Mouse (Mus musculus) limb, embryonic 14.5 days (tissue): ENCODE data around the gene Hamp. TPM values are rescaled to one million over a fixed set of nuclear protein-coding genes. Genes with fewer than 3 reads are reported as not detected.

ENCODE experiments used
- ATAC-seq: fragments of 200-750 bp; cut with Nextera tagmentation; 2 replicates; pipeline ENCODE4 v1.8.0; 2017; ENCODE audit warnings: low read depth, moderate number of reproducible peaks, moderate TSS enrichment; ENCODE audit not compliant: low FRiP score
- DNase-seq: peaks from one replicate; pipeline ENCODE4 v3.0.0-alpha.2; 2015; ENCODE audit warnings: low spot score
- H3K27ac ChIP-seq: fragments of 300-500 bp; sonication (generic); replicated peaks from 2 replicates; pipeline ENCODE4 v1.5.1; 2014; ENCODE audit warnings: low read depth, mild to moderate bottlenecking, low read length, moderate library complexity, mixed read lengths
- H3K27me3 ChIP-seq: fragments of 300-500 bp; sonication (generic); 2 replicates; pipeline ENCODE4 v1.6.1; 2014; ENCODE audit warnings: low read length, mixed read lengths; ENCODE audit not compliant: control insufficient read depth, insufficient read depth
- H3K36me3 ChIP-seq: fragments of 300-500 bp; sonication (generic); 2 replicates; pipeline ENCODE4 v1.6.1; 2014; ENCODE audit warnings: mild to moderate bottlenecking, low read length, moderate library complexity, mixed read lengths; ENCODE audit not compliant: control insufficient read depth, insufficient read depth
- H3K4me1 ChIP-seq: fragments of 300-500 bp; sonication (generic); 2 replicates; pipeline ENCODE4 v1.6.1; 2014; ENCODE audit warnings: antibody characterized with exemption, low read length, mixed read lengths; ENCODE audit not compliant: control insufficient read depth, insufficient read depth
- H3K4me2 ChIP-seq: fragments of 300-500 bp; sonication (generic); replicated peaks from 2 replicates; pipeline ENCODE4 v1.6.1; 2014; ENCODE audit warnings: low read depth, mild to moderate bottlenecking, low read length, moderate library complexity; ENCODE audit not compliant: severe bottlenecking
- H3K4me3 ChIP-seq: fragments of 300-500 bp; sonication (generic); replicated peaks from 2 replicates; pipeline ENCODE4 v1.5.1; 2014; ENCODE audit warnings: low read length
- H3K9ac ChIP-seq: fragments of 300-500 bp; sonication (generic); 2 replicates; pipeline ENCODE4 v1.6.1; 2014; ENCODE audit warnings: mild to moderate bottlenecking, low read depth, low read length, moderate library complexity; ENCODE audit not compliant: severe bottlenecking
- H3K9me3 ChIP-seq: fragments of 300-500 bp; sonication (generic); 2 replicates; pipeline ENCODE4 v1.6.1; 2016; ENCODE audit warnings: low read length; ENCODE audit not compliant: control insufficient read depth
- POLR2A ChIP-seq: fragments of 200-500 bp; IDR thresholded peaks from 2 replicates; pipeline ENCODE4 v1.8.0; 2012; ENCODE audit warnings: inconsistent platforms, mild to moderate bottlenecking, moderate library complexity, borderline replicate concordance; ENCODE audit not compliant: insufficient read depth, insufficient read length; ENCODE audit errors: extremely low read depth
- WGBS: fragments of 180-500 bp; shearing (Covaris S2); extraction: QIAGEN DNeasy Blood & Tissue Kit; methylation state at CpG from one replicate; pipeline ENCODE4 v1.1.7; 2014; 5-methylcytosine and 5-hydroxymethylcytosine counted together
- polyA plus RNA-seq, 2 experiments: library from polyadenylated mRNA; depleted of rRNA in 1 of 2; stranded (reverse) in 1 of 2; unstranded in 1 of 2; fragments of >200 nt; fragmentation: Nextera tagmentation in 1 of 2; extraction: Ambion mirVana in 1 of 2; gene quantifications; 2 replicates each; pipeline versions ENCODE4 v1.2.1 to v1.2.3; 2012 to 2014

Gene Hamp
- polyA plus RNA-seq, 2 experiments, result 0.23 TPM; not detected in 1

GRCm38 (mm10) chr7:30895217-30895616 lies 48.6 kb downstream of the Hamp start:
- no peak for ATAC-seq
- Histone ChIP-seq H3K27ac (no peak overlapping the region), H3K36me3 (no peaks in the 10 kb centered on the region), H3K9me3 (no peaks in the 10 kb centered on the region), H3K4me1 (no peaks in the 10 kb centered on the region), H3K4me2 (no peak overlapping the region), H3K9ac (no peak overlapping the region), H3K27me3 (no peaks in the 10 kb centered on the region), H3K4me3 (no peak overlapping the region)
- no peak for TF ChIP-seq POLR2A
- DNase-seq, result no peak
- WGBS, result 86% methylated on average over 3 of the region's 3 CpGs

DNA sequence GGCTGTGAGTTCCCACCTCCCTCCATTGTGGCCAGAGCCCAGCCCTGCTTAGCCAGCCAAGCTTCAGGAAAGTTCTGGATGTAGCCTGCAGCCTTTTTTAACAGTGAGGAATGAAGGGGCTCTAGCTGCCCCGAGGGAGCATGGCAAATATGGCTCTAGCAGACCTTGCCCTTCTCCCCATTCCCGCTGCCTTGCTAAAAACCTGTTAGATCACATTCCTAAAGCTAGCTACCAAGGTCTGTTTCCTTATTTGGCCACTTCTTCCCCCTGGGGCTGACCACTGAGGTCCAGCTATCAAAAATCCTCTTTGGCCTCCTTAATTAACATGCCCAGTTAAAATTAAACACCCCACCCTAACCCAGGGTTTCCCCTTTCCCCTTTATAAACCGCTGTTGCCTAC lies 51.3 kb downstream of the Hamp start:
- H3K4me2 ChIP-seq, result no peak overlapping the region
- H3K9ac ChIP-seq, result no peak overlapping the region
- no peaks in the 10 kb centered on the region for H3K4me1 ChIP-seq
- no peak for TF ChIP-seq POLR2A
- ATAC-seq (no peak), DNase-seq (no peak)
- no peaks in the 10 kb centered on the region for H3K9me3 ChIP-seq
- H3K27ac ChIP-seq, result no peak overlapping the region
- no peaks in the 10 kb centered on the region for H3K36me3 ChIP-seq
- H3K4me3 ChIP-seq, result no peak overlapping the region
- H3K27me3 ChIP-seq, result no peaks in the 10 kb centered on the region
- WGBS, result 72% methylated on average over 3 of the region's 3 CpGs

Other genes starting within 250 kb of the Hamp start
- gene 2200002J24Rik, start 245.1 kb downstream of the Hamp start, polyA plus RNA-seq (2012; rRNA removed), result 0.44 TPM in 1 of 2 replicates, not detected in the other
- 0.51 TPM in 1 of 2 replicates, not detected in the other for gene 2200002J24Rik, start 245.1 kb downstream of the Hamp start, polyA plus RNA-seq (2014; fragmentation: Nextera tagmentation; extraction: Ambion mirVana)
- gene Atp4a, start 231.8 kb downstream of the Hamp start, polyA plus RNA-seq (2012; rRNA removed), result 0.89 and 1.0 TPM in 2 replicates
- gene Atp4a, start 231.8 kb downstream of the Hamp start, polyA plus RNA-seq (2014; fragmentation: Nextera tagmentation; extraction: Ambion mirVana), result 0.30 and 0.48 TPM in 2 replicates
- 178 and 233 TPM in 2 replicates for gene Tmem147, start 214.5 kb downstream of the Hamp start, polyA plus RNA-seq (2012; rRNA removed)
- 221 and 231 TPM in 2 replicates for gene Tmem147, start 214.5 kb downstream of the Hamp start, polyA plus RNA-seq (2014; fragmentation: Nextera tagmentation; extraction: Ambion mirVana)
- gene Gapdhs, start 200.4 kb downstream of the Hamp start, polyA plus RNA-seq (2012; rRNA removed), result not detected in 2 replicates
- 0.75 TPM in 1 of 2 replicates, not detected in the other for gene Gapdhs, start 200.4 kb downstream of the Hamp start, polyA plus RNA-seq (2014; fragmentation: Nextera tagmentation; extraction: Ambion mirVana)
- 15.1 and 28.4 TPM in 2 replicates for gene Sbsn, start 192.6 kb downstream of the Hamp start, polyA plus RNA-seq (2012; rRNA removed)
- gene Sbsn, start 192.6 kb downstream of the Hamp start, polyA plus RNA-seq (2014; fragmentation: Nextera tagmentation; extraction: Ambion mirVana), result 21.3 and 38.7 TPM in 2 replicates
- gene Dmkn, start 180.3 kb downstream of the Hamp start, polyA plus RNA-seq (2012; rRNA removed), result 124 and 151 TPM in 2 replicates
- gene Dmkn, start 180.3 kb downstream of the Hamp start, polyA plus RNA-seq (2014; fragmentation: Nextera tagmentation; extraction: Ambion mirVana), result 168 and 289 TPM in 2 replicates
- 290 and 318 TPM in 2 replicates for gene Krtdap, start 156.1 kb downstream of the Hamp start, polyA plus RNA-seq (2012; rRNA removed)
- gene Krtdap, start 156.1 kb downstream of the Hamp start, polyA plus RNA-seq (2014; fragmentation: Nextera tagmentation; extraction: Ambion mirVana), result 833 and 1,442 TPM in 2 replicates
- 0.12 and 0.18 TPM in 2 replicates for gene Ffar2, start 120.3 kb downstream of the Hamp start, polyA plus RNA-seq (2012; rRNA removed)
- 0.44 TPM in 1 of 2 replicates, not detected in the other for gene Ffar2, start 120.3 kb downstream of the Hamp start, polyA plus RNA-seq (2014; fragmentation: Nextera tagmentation; extraction: Ambion mirVana)
- gene Ffar3, start 87.9 kb downstream of the Hamp start, polyA plus RNA-seq (2012; rRNA removed), result not detected in 2 replicates
- gene Ffar3, start 87.9 kb downstream of the Hamp start, polyA plus RNA-seq (2014; fragmentation: Nextera tagmentation; extraction: Ambion mirVana), result not detected in 2 replicates
- gene Ffar1, start 82.5 kb downstream of the Hamp start, polyA plus RNA-seq (2012; rRNA removed), result 0.01 and 0.03 TPM in 2 replicates
- not detected in 2 replicates for gene Ffar1, start 82.5 kb downstream of the Hamp start, polyA plus RNA-seq (2014; fragmentation: Nextera tagmentation; extraction: Ambion mirVana)
- 0.09 and 0.11 TPM in 2 replicates for gene Cd22, start 63.7 kb downstream of the Hamp start, polyA plus RNA-seq (2012; rRNA removed)
- 0.10 TPM in 1 of 2 replicates, not detected in the other for gene Cd22, start 63.7 kb downstream of the Hamp start, polyA plus RNA-seq (2014; fragmentation: Nextera tagmentation; extraction: Ambion mirVana)
- gene Mag, start 29.2 kb downstream of the Hamp start, polyA plus RNA-seq (2012; rRNA removed), result 1.2 and 2.4 TPM in 2 replicates
- gene Mag, start 29.2 kb downstream of the Hamp start, polyA plus RNA-seq (2014; fragmentation: Nextera tagmentation; extraction: Ambion mirVana), result 0.35 and 1.2 TPM in 2 replicates
- gene Hamp2, start 19.4 kb downstream of the Hamp start, polyA plus RNA-seq (2012; rRNA removed), result 0.55 TPM in 1 of 2 replicates, not detected in the other
- gene Hamp2, start 19.4 kb downstream of the Hamp start, polyA plus RNA-seq (2014; fragmentation: Nextera tagmentation; extraction: Ambion mirVana), result not detected in 2 replicates
- gene Usf2, start 12.8 kb upstream of the Hamp start, polyA plus RNA-seq (2012; rRNA removed), result 150 and 169 TPM in 2 replicates
- 24.0 and 24.5 TPM in 2 replicates for gene Usf2, start 12.8 kb upstream of the Hamp start, polyA plus RNA-seq (2014; fragmentation: Nextera tagmentation; extraction: Ambion mirVana)
- gene Lsr, start 29.4 kb upstream of the Hamp start, polyA plus RNA-seq (2012; rRNA removed), result 24.3 and 32.3 TPM in 2 replicates
- 29.4 and 29.9 TPM in 2 replicates for gene Lsr, start 29.4 kb upstream of the Hamp start, polyA plus RNA-seq (2014; fragmentation: Nextera tagmentation; extraction: Ambion mirVana)
- gene Fam187b, start 29.8 kb upstream of the Hamp start, polyA plus RNA-seq (2012; rRNA removed), result 1.4 TPM in 2 replicates
- gene Fam187b, start 29.8 kb upstream of the Hamp start, polyA plus RNA-seq (2014; fragmentation: Nextera tagmentation; extraction: Ambion mirVana), result 1.1 and 1.4 TPM in 2 replicates
- 17.4 and 20.5 TPM in 2 replicates for gene Fxyd5, start 98.4 kb upstream of the Hamp start, polyA plus RNA-seq (2012; rRNA removed)
- 28.8 and 31.3 TPM in 2 replicates for gene Fxyd5, start 98.4 kb upstream of the Hamp start, polyA plus RNA-seq (2014; fragmentation: Nextera tagmentation; extraction: Ambion mirVana)
- 14.9 and 19.3 TPM in 2 replicates for gene Fxyd7, start 107.4 kb upstream of the Hamp start, polyA plus RNA-seq (2012; rRNA removed)
- gene Fxyd7, start 107.4 kb upstream of the Hamp start, polyA plus RNA-seq (2014; fragmentation: Nextera tagmentation; extraction: Ambion mirVana), result 15.3 and 16.2 TPM in 2 replicates
- 92.6 and 103 TPM in 2 replicates for gene Fxyd1, start 113.2 kb upstream of the Hamp start, polyA plus RNA-seq (2012; rRNA removed)
- gene Fxyd1, start 113.2 kb upstream of the Hamp start, polyA plus RNA-seq (2014; fragmentation: Nextera tagmentation; extraction: Ambion mirVana), result 95.6 and 101 TPM in 2 replicates
- gene Lgi4, start 115.3 kb upstream of the Hamp start, polyA plus RNA-seq (2012; rRNA removed), result 2.0 and 2.8 TPM in 2 replicates
- 0.39 and 1.1 TPM in 2 replicates for gene Lgi4, start 115.3 kb upstream of the Hamp start, polyA plus RNA-seq (2014; fragmentation: Nextera tagmentation; extraction: Ambion mirVana)
- gene Fxyd3, start 132.7 kb upstream of the Hamp start, polyA plus RNA-seq (2012; rRNA removed), result 39.8 and 45.9 TPM in 2 replicates
- 68.9 and 79.5 TPM in 2 replicates for gene Fxyd3, start 132.7 kb upstream of the Hamp start, polyA plus RNA-seq (2014; fragmentation: Nextera tagmentation; extraction: Ambion mirVana)
- gene Hpn, start 171.3 kb upstream of the Hamp start, polyA plus RNA-seq (2012; rRNA removed), result 5.5 and 6.6 TPM in 2 replicates
- gene Hpn, start 171.3 kb upstream of the Hamp start, polyA plus RNA-seq (2014; fragmentation: Nextera tagmentation; extraction: Ambion mirVana), result 2.5 and 3.1 TPM in 2 replicates
- gene Scn1b, start 183.0 kb upstream of the Hamp start, polyA plus RNA-seq (2012; rRNA removed), result 15.0 and 16.4 TPM in 2 replicates
- gene Scn1b, start 183.0 kb upstream of the Hamp start, polyA plus RNA-seq (2014; fragmentation: Nextera tagmentation; extraction: Ambion mirVana), result 6.1 and 6.5 TPM in 2 replicates
- 157 and 216 TPM in 2 replicates for gene Gramd1a, start 211.9 kb upstream of the Hamp start, polyA plus RNA-seq (2012; rRNA removed)
- gene Gramd1a, start 211.9 kb upstream of the Hamp start, polyA plus RNA-seq (2014; fragmentation: Nextera tagmentation; extraction: Ambion mirVana), result 59.8 and 83.0 TPM in 2 replicates